Mouse (Mus musculus) lung, postnatal 36 days (tissue): ENCODE data around the gene H2al1j.
"Not testable (repeated sequence)": the region's sequence is repeated elsewhere in the genome, so short reads cannot be mapped to it uniquely, and the experiment has no call there.

Source experiments
- DNase-seq: peaks from one replicate; pipeline ENCODE4 v3.0.0; 2022; ENCODE audit warnings: mixed read lengths

H2al1j gene

DNA sequence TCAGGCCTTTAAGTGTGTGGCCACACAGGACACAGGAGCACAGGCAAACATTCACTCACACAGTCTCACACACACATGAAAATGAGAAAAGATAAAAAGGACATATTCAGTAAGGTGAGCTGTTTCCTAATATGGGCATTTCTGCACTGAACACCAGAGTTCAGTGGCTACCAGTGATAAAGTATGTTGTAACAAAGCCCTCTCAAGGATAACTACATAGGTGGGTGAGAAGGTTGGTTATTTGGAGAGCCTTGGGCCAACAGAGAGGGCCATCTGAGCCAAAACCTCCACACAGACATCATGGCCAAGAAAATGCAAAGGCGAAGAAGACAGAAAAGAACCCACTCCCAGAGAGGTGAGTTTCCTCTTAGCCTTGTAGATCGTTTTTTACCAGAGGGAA is at the start of gene H2al1j:
H2al1j (plus strand) TSS at position 301 of the 400 bp plus-strand sequence.
- DNase-seq = not testable (repeated sequence)

DNA sequence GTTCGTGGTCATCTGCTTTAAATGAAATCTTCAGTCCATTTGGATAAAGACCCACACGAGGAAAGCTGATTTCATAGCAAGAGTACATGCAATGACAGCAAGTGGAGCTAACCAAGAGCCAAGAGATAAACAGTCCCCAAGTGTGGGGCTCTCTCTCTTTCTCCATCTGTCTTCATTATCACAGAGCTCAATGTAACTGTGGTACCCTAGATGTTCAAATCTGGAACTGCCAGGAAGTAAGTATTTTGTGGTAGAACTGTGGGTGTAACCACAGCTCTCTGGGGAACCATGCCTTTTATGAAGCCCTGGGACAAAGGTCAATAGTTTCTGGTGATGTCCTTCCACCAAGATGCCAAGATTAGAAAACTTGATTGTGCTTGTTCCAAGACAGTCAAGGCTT is 46.9 kb upstream of the H2al1j start:
- no peak for DNase-seq

DNA sequence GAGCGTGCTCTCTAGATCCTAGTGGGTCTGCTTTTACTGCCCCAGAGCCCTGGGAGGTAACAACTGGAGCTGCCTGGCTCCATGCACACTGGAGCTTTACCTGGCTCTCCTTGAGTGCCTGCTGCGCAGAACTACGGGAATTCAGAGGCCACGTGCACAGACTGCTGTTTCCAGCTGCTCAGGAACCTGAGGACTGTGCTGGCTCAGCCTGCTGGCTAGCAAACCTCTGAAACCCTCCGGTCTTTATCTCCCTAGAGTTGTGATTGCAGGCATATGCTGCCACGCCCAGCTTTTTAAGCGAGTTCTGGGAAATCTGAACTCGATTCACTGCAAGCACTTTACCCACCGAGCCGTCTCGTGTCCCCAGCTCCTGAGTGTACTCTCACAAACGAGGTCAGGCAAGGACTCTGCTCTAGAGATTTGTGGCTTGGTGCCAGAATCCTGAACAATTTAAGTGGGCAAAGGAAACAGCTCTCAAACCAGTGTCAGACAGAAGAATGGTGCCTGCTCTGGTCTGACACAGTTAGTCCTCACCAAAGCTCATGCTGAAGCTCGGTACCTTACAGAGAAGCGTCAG is 39.2 kb upstream of the H2al1j start:
- peak; percentile 57 for DNase-seq

DNA sequence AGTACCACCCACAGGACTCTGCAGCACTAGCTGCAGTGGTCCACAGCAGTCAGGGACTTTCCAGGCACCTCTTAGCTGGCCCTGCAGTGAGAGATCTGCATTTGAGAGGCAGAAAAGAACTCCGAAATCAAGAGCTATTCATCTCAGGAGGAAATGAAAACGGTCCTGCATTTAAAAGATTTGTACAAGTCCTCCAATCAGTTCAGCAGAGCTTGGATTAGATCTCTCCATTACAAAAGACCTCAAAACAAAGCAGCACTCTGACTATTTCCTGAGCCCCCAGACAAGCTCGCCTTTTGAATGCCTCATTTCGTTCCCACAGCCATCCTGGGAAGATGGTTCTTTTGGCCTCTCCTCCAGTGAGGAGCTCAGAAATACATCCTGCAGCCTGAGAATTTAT is 38.4 kb upstream of the H2al1j start:
- no peak for DNase-seq

DNA sequence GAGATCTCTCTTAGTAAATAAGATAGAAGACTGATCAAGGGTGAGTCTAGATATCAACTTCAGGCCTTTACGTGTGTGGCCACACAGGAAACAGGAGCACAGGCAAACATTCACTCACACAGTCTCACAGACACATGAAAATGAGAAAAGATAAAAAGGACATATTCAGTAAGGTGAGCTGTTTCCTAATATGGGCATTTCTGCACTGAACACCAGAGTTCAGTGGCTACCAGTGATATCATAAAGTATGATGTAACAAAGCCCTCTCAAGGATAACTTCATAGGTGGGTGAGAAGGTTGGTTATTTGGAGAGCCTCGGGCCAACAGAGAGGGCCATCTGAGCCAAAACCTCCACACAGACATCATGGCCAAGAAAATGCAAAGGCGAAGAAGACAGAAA is 28.7 kb upstream of the H2al1j start, which contains the start of gene H2al1a:
H2al1a (plus strand) TSS at position 301 of the 400 bp plus-strand sequence.
- not testable (repeated sequence) for DNase-seq

DNA sequence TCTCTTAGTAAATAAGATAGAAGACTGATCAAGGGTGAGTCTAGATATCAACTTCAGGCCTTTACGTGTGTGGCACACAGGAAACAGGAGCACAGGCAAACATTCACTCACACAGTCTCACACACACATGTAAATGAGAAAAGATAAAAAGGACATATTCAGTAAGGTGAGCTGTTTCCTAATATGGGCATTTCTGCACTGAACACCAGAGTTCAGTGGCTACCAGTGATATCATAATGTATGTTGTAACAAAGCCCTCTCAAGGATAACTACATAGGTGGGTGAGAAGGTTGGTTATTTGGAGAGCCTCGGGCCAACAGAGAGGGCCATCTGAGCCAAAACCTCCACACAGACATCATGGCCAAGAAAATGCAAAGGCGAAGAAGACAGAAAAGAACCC is 25.5 kb upstream of the H2al1j start, which contains the start of gene H2al1b:
H2al1b (plus strand) TSS at position 301 of the 400 bp plus-strand sequence.
- not testable (repeated sequence) for DNase-seq

DNA sequence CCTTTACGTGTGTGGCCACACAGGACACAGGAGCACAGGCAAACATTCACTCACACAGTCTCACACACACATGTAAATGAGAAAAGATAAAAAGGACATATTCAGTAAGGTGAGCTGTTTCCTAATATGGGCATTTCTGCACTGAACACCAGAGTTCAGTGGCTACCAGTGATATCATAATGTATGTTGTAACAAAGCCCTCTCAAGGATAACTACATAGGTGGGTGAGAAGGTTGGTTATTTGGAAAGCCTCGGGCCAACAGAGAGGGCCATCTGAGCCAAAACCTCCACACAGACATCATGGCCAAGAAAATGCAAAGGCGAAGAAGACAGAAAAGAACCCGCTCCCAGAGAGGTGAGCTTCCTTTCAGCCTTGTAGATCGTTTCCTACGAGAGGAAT is 22.3 kb upstream of the H2al1j start, which contains the start of gene H2al1c:
H2al1c (plus strand) TSS at position 301 of the 400 bp plus-strand sequence.
- not testable (repeated sequence) for DNase-seq

DNA sequence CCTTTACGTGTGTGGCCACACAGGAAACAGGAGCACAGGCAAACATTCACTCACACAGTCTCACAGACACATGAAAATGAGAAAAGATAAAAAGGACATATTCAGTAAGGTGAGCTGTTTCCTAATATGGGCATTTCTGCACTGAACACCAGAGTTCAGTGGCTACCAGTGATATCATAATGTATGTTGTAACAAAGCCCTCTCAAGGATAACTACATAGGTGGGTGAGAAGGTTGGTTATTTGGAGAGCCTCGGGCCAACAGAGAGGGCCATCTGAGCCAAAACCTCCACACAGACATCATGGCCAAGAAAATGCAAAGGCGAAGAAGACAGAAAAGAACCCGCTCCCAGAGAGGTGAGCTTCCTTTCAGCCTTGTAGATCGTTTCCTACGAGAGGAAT is 19.1 kb upstream of the H2al1j start, which contains the start of gene H2al1d:
H2al1d (plus strand) TSS at position 301 of the 400 bp plus-strand sequence.
- not testable (repeated sequence) for DNase-seq

DNA sequence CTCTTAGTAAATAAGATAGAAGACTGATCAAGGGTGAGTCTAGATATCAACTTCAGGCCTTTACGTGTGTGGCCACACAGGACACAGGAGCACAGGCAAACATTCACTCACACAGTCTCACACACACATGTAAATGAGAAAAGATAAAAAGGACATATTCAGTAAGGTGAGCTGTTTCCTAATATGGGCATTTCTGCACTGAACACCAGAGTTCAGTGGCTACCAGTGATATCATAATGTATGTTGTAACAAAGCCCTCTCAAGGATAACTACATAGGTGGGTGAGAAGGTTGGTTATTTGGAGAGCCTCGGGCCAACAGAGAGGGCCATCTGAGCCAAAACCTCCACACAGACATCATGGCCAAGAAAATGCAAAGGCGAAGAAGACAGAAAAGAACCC is 16.0 kb upstream of the H2al1j start, which contains the start of gene H2al1e:
H2al1e (plus strand) TSS at position 301 of the 400 bp plus-strand sequence.
- DNase-seq = not testable (repeated sequence)

DNA sequence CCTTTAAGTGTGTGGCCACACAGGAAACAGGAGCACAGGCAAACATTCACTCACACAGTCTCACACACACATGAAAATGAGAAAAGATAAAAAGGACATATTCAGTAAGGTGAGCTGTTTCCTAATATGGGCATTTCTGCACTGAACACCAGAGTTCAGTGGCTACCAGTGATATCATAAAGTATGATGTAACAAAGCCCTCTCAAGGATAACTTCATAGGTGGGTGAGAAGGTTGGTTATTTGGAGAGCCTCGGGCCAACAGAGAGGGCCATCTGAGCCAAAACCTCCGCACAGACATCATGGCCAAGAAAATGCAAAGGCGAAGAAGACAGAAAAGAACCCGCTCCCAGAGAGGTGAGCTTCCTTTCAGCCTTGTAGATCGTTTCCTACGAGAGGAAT is 12.8 kb upstream of the H2al1j start, which contains the start of gene H2al1f:
H2al1f (plus strand) TSS at position 301 of the 400 bp plus-strand sequence.
- not testable (repeated sequence) for DNase-seq

DNA sequence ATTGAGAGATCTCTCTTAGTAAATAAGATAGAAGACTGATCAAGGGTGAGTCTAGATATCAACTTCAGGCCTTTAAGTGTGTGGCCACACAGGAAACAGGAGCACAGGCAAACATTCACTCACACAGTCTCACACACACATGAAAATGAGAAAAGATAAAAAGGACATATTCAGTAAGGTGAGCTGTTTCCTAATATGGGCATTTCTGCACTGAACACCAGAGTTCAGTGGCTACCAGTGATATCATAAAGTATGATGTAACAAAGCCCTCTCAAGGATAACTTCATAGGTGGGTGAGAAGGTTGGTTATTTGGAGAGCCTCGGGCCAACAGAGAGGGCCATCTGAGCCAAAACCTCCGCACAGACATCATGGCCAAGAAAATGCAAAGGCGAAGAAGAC is 9.7 kb upstream of the H2al1j start, which contains the start of gene H2al1g:
H2al1g (plus strand) TSS at position 301 of the 400 bp plus-strand sequence.
- DNase-seq = not testable (repeated sequence)

DNA sequence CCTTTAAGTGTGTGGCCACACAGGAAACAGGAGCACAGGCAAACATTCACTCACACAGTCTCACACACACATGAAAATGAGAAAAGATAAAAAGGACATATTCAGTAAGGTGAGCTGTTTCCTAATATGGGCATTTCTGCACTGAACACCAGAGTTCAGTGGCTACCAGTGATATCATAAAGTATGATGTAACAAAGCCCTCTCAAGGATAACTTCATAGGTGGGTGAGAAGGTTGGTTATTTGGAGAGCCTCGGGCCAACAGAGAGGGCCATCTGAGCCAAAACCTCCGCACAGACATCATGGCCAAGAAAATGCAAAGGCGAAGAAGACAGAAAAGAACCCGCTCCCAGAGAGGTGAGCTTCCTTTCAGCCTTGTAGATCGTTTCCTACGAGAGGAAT is 6.4 kb upstream of the H2al1j start, which contains the start of gene H2al1h:
H2al1h (plus strand) TSS at position 301 of the 400 bp plus-strand sequence.
- not testable (repeated sequence) for DNase-seq

DNA sequence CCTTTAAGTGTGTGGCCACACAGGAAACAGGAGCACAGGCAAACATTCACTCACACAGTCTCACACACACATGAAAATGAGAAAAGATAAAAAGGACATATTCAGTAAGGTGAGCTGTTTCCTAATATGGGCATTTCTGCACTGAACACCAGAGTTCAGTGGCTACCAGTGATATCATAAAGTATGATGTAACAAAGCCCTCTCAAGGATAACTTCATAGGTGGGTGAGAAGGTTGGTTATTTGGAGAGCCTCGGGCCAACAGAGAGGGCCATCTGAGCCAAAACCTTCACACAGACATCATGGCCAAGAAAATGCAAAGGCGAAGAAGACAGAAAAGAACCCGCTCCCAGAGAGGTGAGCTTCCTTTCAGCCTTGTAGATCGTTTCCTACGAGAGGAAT is 3.3 kb upstream of the H2al1j start, which contains the start of gene H2al1i:
H2al1i (plus strand) TSS at position 301 of the 400 bp plus-strand sequence.
- not testable (repeated sequence) for DNase-seq

DNA sequence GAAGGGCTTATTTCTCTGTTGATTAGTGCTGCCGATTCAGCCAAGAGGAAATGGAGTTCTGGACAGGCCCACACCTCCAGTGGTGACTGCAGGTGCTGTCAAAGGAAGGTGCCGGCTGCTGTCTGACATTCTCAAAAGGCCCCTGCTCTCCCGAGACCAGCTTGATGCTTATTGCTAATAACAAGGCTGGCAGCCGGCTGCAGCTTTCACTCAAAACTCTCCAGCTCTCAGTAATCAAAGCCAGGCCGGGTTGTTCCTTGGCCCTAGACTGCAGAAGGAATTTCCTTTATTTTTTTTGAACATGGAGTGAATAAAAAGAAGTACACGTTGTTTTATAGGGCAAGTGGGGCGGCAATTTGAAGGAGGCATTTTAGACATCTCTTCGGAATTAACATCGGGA is 18.1 kb downstream of the H2al1j start:
- DNase-seq = peak; percentile 37

DNA sequence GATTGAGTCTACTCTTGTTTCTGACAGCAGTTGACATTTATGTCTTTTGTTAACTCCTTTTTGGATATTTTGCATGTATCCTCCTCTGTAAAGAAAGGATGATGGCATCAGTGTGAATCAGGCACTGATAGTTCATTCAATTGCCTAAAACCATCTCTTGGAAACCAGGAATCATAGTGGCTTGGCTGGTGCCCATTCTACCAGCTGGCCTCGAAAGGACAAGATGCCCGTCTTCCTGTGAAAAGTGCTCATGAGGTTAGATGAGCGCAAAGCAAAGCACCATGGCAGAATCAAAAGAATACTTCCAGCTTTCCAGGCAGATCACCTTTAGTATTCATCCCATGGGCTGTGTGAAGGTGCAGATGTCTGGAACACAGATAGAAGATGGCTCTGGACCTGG is 19.1 kb downstream of the H2al1j start:
- DNase-seq = no peak

DNA sequence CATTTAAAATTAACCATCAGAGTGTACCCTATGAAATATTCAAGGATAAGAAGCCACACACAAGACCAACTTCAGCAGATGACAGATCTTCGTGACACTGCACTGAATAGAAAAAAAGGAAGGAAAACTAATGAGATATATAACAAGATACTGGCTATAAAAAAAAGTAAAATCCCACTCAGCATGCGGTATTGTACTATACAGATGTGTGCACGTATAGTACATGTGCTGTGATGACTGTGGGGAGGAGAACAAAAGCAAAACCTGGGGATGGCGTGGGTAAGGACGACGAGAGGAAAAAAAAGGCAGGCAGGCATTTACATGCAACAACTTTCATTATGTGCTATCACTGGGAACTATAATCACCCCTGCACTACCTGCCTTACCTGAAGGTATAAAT is 33.2 kb downstream of the H2al1j start:
- no peak for DNase-seq

DNA sequence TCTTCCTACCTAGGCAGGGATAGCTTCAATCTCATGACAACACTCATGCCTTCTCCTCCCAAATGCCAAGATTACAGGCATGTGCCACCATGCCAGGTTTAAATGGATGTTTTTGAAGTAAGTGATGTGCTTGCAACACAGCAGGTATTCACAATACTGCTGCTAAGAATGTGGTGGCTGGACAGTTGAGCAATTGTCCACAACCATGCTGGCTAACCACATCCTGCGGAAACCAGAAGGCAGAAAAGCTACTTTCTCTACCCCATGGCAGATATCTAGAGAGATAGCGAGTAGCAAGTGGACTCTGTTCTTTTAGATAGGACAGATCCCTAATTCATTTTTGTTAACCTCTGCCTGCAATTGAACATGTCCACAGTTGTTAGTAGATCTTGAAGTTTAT is 33.6 kb downstream of the H2al1j start:
- no peak for DNase-seq

DNA sequence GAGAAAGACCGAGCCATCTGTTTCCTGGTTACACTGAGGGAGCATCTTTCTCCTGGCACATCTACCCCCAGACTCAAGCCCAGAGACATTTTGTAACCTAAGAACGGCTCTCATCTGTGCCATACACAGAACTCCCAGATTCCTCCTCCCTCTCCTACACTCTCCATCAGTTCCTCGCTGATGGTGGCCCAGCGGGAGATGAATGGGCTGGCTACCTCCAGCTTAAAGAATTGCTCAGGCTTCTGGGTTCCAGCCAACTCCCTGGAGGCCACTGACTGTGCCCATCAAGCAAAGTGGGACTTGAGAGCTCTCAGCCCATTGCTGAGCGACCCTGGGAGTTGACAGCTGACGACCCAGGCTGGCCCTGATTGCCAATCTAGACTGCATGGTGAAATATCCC is 36.3 kb downstream of the H2al1j start:
- DNase-seq = no peak

DNA sequence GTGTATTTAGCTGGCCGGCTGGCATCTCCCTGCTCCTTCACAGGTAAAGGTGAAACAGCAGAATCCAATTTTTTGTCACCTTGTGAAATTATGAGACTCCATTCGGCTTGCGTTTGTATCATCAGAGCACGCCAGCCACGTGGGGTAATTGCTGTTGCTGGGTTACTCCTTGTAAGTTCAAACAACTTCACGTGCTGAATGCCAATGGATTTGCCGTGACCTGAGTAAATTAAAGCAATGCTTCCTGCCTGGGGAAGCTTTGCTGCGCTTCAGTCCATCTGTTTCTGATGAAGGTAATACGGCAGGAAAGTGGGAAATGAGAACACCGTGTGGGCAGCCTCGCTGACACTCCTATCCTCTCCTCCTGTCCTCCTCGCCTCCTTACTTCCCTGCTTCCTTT is 37.5 kb downstream of the H2al1j start:
- DNase-seq = no peak
